Mouse (Mus musculus) cerebellum, adult 9-10 months (tissue): Measurements from ENCODE around the gene Ankzf1.
A peak's percentile ranks its signal among the peaks of the same experiment; 100 is the strongest.

ENCODE experiments used
- DNase-seq: peaks from one replicate; pipeline ENCODE4 v3.0.0; 2022

Gene Ankzf1

DNA sequence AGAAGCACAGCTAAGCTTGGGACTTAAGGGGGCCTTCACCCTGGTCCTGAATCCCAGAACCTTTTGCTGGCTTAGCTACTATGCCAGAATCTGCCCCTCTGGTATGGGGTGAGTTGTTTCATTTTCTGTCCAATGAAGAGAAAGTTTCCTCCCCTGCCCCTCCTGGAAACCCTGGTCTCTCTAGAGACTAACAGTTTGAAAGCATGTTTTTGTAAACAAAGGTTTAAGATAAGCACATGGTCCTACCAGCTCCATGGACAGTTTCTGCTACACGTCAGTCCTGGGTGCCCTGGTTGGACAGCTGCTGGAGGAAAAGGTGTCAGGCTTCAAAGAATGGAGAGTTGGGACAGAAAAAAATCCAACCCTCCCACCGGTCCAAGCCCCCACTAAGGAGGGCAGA lies 1.4 kb upstream of the Ankzf1 start:
- DNase-seq = peak; percentile 28

DNA sequence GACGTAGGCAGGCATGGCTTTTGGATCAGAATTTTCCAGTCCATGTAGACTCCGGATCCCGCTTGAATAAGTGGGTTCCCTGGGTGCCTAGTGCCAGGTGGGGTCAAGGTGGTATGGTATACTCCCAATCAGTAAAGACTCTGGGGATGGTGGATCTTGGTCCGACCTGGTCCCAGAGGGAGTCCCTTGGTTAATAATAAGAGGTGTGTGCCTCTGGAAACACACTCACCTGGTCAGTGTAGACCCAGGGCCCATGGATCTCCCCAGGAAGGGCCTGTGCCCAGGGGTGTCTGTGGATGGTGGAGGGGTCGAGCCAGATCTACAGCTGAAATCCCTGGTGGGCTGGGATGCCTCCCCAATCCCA lies 711 bp upstream of the Ankzf1 start:
- peak; percentile 57 for DNase-seq

DNA sequence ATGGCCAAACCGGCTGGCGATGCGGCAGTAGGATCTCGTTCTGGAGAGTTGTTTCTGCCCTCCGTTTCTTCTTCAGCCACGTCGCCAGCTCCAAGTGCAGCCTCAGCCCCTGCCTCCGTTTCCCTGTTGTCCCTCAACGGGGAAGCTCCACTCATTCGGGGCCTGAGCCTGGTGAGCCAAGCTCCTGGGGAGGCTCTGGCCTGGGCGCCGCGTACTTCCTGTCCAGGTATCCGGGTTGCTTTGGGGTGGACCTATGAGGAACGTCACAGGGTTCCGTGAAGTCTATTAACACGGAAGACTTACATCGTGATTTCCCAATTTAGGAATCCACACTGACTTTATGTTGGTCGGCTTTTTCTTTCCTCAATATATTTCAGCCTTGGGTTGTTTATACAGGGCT lies 501 bp downstream of the Ankzf1 start:
- peak; percentile 51 for DNase-seq

DNA sequence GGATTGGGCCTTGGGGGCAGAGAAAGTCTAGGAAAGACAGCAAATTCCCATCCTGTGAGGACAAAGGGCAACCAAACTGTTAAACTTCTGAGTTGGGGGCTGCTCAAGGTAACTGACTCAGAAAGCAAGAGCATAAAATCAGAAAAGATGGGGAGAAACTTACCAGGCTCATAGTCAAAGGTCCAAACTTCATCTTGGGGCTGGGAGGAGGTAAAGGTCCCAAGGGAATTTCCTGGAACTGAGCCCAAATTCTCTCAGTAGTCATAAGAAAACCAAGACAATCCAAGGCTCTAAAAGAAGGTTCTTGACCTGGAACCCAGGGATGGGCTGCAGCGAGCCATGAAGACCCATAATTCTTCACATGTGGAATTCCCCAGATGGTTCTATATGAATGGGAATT lies 9.3 kb downstream of the Ankzf1 start:
- no peak for DNase-seq

DNA sequence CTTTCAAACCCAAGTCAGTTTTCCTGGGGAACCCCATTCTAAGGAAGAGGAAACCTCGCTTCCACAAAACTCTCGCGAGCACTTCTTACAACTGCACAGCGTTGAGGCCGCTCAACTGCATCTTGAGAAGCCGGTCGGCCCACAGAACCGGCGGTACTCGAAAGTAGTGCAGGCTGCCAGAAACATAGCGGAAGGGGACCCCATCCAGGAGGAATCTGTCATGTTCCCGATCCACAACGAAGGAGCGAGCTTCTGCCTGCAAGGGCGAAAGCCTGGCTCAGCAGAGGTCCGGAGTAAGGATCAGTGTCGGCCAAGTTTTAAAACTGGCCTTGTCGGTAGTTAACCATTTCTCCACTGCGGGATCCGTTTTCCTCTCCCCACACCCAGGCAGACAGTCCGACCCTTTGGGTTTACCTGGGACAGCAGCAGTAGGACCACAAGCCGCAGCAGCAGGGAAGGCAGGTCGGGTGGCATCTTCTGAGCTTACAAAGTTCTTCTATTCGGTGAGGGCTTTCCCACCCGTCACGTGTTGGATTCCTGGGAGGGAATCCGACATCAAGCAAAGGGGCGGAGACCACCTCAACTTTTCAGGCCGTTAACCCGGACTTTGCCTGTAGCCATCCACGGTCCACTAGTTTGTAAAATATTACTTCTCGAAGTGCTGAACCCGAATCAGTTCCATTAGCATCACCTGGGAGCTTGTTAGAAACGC lies 17.2 kb downstream of the Ankzf1 start:
- DNase-seq = no peak

- peak; percentile 95 for DNase-seq
Measured at GRCm38 (mm10) chr1:75210136-75211087, 18.5 kb downstream of the Ankzf1 start, which contains the start of the genes Glb1l and Stk16. Gene Glb1l, minus strand, starts transcription at chr1:75210813. Gene Stk16, plus strand, starts transcription at chr1:75210838.

DNA sequence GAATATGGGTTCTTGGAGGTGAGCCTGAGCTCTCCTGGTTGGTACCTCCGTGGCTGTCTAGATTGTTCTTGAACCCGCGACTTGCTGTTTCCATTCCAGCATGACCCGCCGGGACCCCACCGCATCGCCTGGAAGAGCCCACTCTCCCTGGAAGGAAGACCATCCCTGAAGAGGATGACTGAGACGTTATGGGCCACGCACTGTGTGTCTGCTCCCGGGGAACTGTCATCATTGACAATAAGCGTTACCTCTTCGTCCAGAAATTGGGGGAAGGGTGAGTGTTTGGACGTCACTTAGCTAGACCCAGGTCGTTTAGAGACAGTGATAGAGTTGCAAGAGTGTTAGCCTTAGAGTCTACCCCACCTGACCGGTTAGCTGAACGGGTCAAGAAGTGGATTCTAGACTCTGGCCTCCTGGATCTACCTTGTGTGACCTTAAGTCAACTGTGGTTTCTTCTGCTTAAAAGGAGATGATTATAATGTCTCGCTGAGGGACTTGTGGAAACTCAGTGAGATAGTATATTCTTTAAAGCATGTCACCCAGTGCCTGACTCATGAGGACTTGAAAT lies 19.3 kb downstream of the Ankzf1 start:
- no peak for DNase-seq

- DNase-seq = no peak
Measured at GRCm38 (mm10) chr1:75212542-75212941, 20.6 kb downstream of the Ankzf1 start.

DNA sequence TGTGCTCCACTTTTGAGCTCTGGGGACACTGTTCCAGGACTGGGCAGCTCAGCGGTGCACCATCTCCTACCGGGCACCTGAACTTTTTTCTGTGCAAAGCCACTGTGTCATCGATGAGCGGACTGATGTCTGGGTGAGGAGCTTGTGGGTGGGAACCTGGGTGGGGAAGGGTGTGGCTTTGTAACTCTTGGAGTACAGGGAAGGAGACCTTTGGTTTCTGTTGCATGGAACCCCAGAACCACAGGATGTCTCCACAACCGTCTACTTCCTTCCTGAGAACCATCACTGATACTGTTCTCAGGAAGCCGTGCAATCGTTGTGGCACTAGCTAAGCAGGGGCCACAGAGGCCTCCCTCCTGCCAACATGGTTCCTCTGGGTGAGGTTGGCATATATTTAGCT lies 21.1 kb downstream of the Ankzf1 start:
- no peak for DNase-seq

DNA sequence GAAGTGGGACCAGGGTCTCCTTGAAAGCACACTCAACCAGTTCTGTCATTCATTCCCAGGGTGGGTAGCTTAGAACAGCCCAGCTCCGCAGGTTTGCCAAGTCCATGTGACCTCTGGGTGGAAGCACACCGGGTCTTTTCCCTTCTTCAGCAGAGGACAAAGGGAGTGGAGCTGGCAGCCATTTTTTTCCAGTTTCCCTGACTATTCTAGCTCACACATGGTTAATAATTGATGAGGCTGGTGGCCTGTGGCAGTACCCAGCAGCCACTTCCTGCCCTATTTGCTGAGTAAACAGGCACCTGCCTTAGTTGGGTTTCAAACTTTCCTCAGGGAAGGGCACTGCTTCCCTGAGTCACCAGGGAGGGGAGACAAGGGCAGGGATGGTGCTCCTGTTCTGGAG lies 22.5 kb downstream of the Ankzf1 start:
- no peak for DNase-seq

- DNase-seq = peak; percentile 63
Measured at GRCm38 (mm10) chr1:75214886-75215285, 22.9 kb downstream of the Ankzf1 start.

GRCm38 (mm10) chr1:75215785-75216184 lies 23.8 kb downstream of the Ankzf1 start:
- no peak for DNase-seq

DNA sequence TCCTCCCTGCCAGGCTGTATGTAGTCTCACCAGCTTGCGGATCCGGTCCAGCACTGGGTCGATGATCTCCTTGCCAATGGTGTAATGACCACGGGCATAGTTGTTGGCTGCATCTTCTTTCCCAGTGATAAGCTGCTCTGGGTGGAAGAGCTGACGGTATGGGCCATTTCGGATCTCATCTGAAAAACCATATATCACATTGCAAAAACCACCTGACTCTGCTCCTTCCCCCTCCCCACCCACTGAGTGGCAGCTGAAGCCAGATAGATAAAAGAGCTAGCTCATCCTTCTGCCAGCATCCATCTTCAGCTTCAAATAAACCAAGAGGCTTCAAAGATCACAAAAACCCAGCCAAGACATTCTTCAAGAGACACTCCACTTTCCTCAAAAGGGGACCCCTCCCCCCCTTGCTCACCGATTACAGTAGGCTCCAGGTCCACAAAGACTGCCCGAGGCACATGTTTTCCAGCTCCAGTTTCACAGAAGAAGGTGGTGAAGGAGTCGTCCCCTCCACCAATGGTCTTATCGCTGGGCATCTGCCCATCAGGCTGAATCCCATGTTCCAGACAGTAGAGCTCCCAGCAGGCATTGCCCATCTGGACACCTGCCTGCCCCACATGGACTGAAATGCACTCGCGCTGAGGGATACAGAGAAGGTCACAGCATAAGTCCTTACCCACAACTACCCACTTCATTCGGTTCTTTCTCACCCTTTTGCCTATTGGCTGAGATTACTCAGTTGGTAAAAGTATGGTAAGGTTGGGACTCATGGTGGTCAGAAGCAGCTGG lies 25.0 kb downstream of the Ankzf1 start:
- peak; percentile 79 for DNase-seq

DNA sequence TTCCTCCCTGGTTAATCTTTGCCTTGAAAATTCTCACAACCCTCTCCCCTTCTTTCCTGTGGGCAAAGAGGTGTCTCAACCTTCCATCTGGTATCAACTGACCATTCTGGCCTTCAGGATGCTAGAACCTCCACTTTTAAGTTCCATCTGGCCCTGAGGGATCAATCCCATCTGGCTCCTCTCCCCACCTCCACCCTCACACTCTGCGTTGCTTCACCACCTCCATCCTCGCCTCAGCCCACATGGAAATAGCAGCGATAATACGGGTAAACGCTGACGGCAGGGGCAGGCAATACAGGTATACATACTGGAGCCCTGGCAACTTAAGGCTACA lies 25.9 kb downstream of the Ankzf1 start:
- DNase-seq = peak; percentile 79

GRCm38 (mm10) chr1:75218227-75219001 lies 26.5 kb downstream of the Ankzf1 start:
- peak; percentile 97 for DNase-seq

- peak; percentile 98 for DNase-seq
Measured at GRCm38 (mm10) chr1:75219078-75219477, 27.1 kb downstream of the Ankzf1 start.

- peak; percentile 78 for DNase-seq
Measured at GRCm38 (mm10) chr1:75219531-75219930, 27.6 kb downstream of the Ankzf1 start, which contains the start of gene Tuba4a. Gene Tuba4a, minus strand, starts transcription at chr1:75219865.

GRCm38 (mm10) chr1:75221538-75221937 lies 29.6 kb downstream of the Ankzf1 start:
- no peak for DNase-seq

GRCm38 (mm10) chr1:75222926-75223325 lies 31.0 kb downstream of the Ankzf1 start:
- no peak for DNase-seq

GRCm38 (mm10) chr1:75223532-75223931 lies 31.6 kb downstream of the Ankzf1 start:
- no peak for DNase-seq

DNA sequence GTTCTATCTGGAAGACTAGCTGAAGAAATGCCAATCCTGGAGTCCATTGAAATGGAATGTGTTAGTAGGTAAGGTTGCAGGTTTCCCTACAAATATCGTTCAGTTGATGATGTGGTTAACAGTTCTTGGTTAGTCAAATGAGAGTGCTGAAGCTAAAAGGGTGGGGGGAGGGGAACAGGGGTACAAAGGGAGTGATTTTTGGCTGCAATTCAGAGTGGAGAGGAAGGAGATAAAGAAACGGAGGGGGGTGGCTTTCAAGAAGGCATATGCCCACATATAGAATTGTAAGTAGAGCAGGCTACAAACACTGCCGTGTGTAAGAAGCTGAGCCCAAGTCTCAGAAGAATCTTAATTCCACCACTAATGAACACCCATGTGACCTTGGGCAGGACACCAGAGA lies 33.5 kb downstream of the Ankzf1 start:
- no peak for DNase-seq

GRCm38 (mm10) chr1:75226138-75226537 lies 34.2 kb downstream of the Ankzf1 start:
- DNase-seq = no peak
